Mouse (Mus musculus): Measurements from ENCODE around the gene Cd4. TPM values are rescaled to one million over a fixed set of nuclear protein-coding genes. Genes with fewer than 3 reads are reported as not detected.

The Cd4 gene
- total and polyA plus RNA-seq, 3 experiments, result not detected

- TF ChIP-seq BHLHE40 (IDR thresholded peaks at IDR 0.05; ENCODE audit: borderline replicate concordance, low read depth, low read length) (no peak), RAD21 (IDR thresholded peaks at IDR 0.05; ENCODE audit: low read depth, low read length) (peak; percentile 83), EP300 (IDR thresholded peaks at IDR 0.05; ENCODE audit: low read depth in 1 of 2, low read length in 2 of 2) (no peak), MYB (IDR thresholded peaks at IDR 0.05; ENCODE audit: low read depth, low read length) (no peak)
These were observed 42.9 kb upstream of the Cd4 start, which contains the start of gene Mlf2 (continued) for GRCm38 (mm10) chr6:124930754-124931524.

GRCm38 (mm10) chr6:124930231-124930630, 42.2 kb upstream of the Cd4 start:
- H3K79me2 ChIP-seq (ENCODE audit: control insufficient read depth, insufficient read depth, low read length, poor library complexity), result peaks cover 14% of the 10 kb centered on the region
- peak overlapping the region; percentile 54 for H3K27ac ChIP-seq (ENCODE audit: control insufficient read depth, low read depth, low read length)
- no peaks in the 10 kb centered on the region for H3K27me3 ChIP-seq (ENCODE audit: control insufficient read depth in 1 of 2, insufficient read depth in 2 of 2, low read length in 2 of 2)
- TF ChIP-seq BHLHE40 (IDR thresholded peaks at IDR 0.05; ENCODE audit: borderline replicate concordance, low read depth, low read length) (no peak), ZC3H11A (IDR thresholded peaks at IDR 0.05; ENCODE audit: low read depth, low read length) (no peak), NRF1 (IDR thresholded peaks at IDR 0.05; ENCODE audit: insufficient read depth, low read depth, low read length, poor library complexity, severe bottlenecking) (no peak), CHD2 (IDR thresholded peaks at IDR 0.05; ENCODE audit: low read length) (no peak), MAZ (IDR thresholded peaks at IDR 0.05; ENCODE audit: low read depth, low read length) (no peak), CHD1 (IDR thresholded peaks at IDR 0.05; ENCODE audit: low read depth, low read length) (no peak), ELF1 (IDR thresholded peaks at IDR 0.05; ENCODE audit: low read depth, low read length) (no peak), MXI1 (IDR thresholded peaks at IDR 0.05; ENCODE audit: low read depth, low read length) (no peak), NELFE (IDR thresholded peaks at IDR 0.05; ENCODE audit: low read depth, low read length) (no peak), RCOR1 (IDR thresholded peaks at IDR 0.05; ENCODE audit: low read depth, low read length) (no peak), ETS1 (IDR thresholded peaks at IDR 0.05; ENCODE audit: low read depth, low read length) (no peak), JUND (IDR thresholded peaks at IDR 0.05; ENCODE audit: low read depth, low read length) (no peak), POLR2AphosphoS2 (IDR thresholded peaks at IDR 0.05; ENCODE audit: low read length) (no peak), TAL1 (IDR thresholded peaks at IDR 0.05; ENCODE audit: low read length) (no peak), MAX (IDR thresholded peaks at IDR 0.05; ENCODE audit: low read length) (no peak), POLR2AphosphoS5 (IDR thresholded peaks at IDR 0.05; ENCODE audit: borderline replicate concordance, low read depth, low read length) (no peak), UBTF (IDR thresholded peaks at IDR 0.05; ENCODE audit: borderline replicate concordance, insufficient read depth, low read depth, low read length) (no peak), EP300 (IDR thresholded peaks at IDR 0.05; ENCODE audit: low read depth in 1 of 2, low read length in 2 of 2) (no peak), RAD21 (IDR thresholded peaks at IDR 0.05; ENCODE audit: low read depth, low read length) (no peak), GATA1 (IDR thresholded peaks at IDR 0.05; ENCODE audit: low read depth, low read length) (no peak)
- H3K9me3 ChIP-seq (replicated peaks; ENCODE audit: insufficient read depth, low read length), result no peaks in the 10 kb centered on the region
- DNase-seq (ENCODE audit: low read depth, low spot score), result no peak
- peaks cover 6 to 12% of the 10 kb centered on the region in 2 experiments for H3K4me1 ChIP-seq (ENCODE audit: control insufficient read depth in 1 of 2, insufficient read depth in 2 of 2, low read length in 2 of 2)
- H3K36me3 ChIP-seq (ENCODE audit: control insufficient read depth in 1 of 2, insufficient read depth in 2 of 2, low read length in 2 of 2), result peaks cover 2 to 5% of the 10 kb centered on the region in 2 experiments; a peak in 2 of 4 replicates
- H3K4me3 ChIP-seq (ENCODE audit: control insufficient read depth in 1 of 2, insufficient read depth in 1 of 2, low read depth in 2 of 2, low read length in 2 of 2), result peak overlapping the region; percentile 61 to 75
- H3K9ac ChIP-seq (ENCODE audit: control insufficient read depth, low read depth, low read length, poor library complexity, severe bottlenecking), result peak overlapping the region; percentile 70

Measured in MEL (cell line).